In genomic region chr13:69394544-69394943, GRCm38 (mm10) we compare ENCODE assay signal across 26 mouse cellular contexts.
"Had no signal": no experiment of that assay in that cellular context is flagged by ENCODE, and none has a peak within 500 bp of the region (broad histone marks: within the 10 kb centered on the region; RNA-seq: fewer than 3 reads in every experiment).

No protein-coding gene starts in this region.

- H3K4me3 ChIP-seq: limb, embryonic 13.5 days; limb, embryonic 15.5 days; liver, embryonic 13.5 days; lung, embryonic 15.5 days; midbrain, embryonic 10.5 days; midbrain, embryonic 12.5 days; myocyte; neural tube, embryonic 13.5 days; neural tube, embryonic 15.5 days; stomach, embryonic 15.5 days had no signal

- H3K36me3 ChIP-seq: limb, embryonic 13.5 days; limb, embryonic 15.5 days; liver, embryonic 13.5 days; lung, embryonic 15.5 days; midbrain, embryonic 10.5 days; midbrain, embryonic 12.5 days; neural tube, embryonic 13.5 days; neural tube, embryonic 15.5 days; stomach, embryonic 15.5 days had no signal

- H3K9ac ChIP-seq: limb, embryonic 13.5 days; limb, embryonic 15.5 days; liver, embryonic 13.5 days; lung, embryonic 15.5 days; midbrain, embryonic 12.5 days; neural tube, embryonic 13.5 days; neural tube, embryonic 15.5 days; stomach, embryonic 15.5 days had no signal

- H3K4me2 ChIP-seq: limb, embryonic 13.5 days; limb, embryonic 15.5 days; liver, embryonic 13.5 days; lung, embryonic 15.5 days; midbrain, embryonic 12.5 days; neural tube, embryonic 13.5 days; neural tube, embryonic 15.5 days; stomach, embryonic 15.5 days had no signal

- H3K27me3 ChIP-seq: limb, embryonic 13.5 days; limb, embryonic 15.5 days; liver, embryonic 13.5 days; lung, embryonic 15.5 days; midbrain, embryonic 12.5 days; neural tube, embryonic 13.5 days; neural tube, embryonic 15.5 days; stomach, embryonic 15.5 days had no signal

- DNase-seq: liver, embryonic 13.5 days; lung, adult 18-20 months; lung, postnatal 14 days; lung, postnatal 36 days; midbrain, embryonic 14.5 days; retina, postnatal 1 day; right cerebral cortex, adult 18-20 months; right cerebral cortex, postnatal 25 days; right cerebral cortex, postnatal 4 days; spleen, adult 18-20 months; thymus, adult 2 months; thymus, postnatal 25 days; thymus, postnatal 4 days had no signal

- ATAC-seq: lung, postnatal 0 days; midbrain, embryonic 16.5 days had no signal

- H3K27ac ChIP-seq: limb, embryonic 13.5 days; limb, embryonic 15.5 days; liver, embryonic 13.5 days; lung, embryonic 15.5 days; macrophage; midbrain, embryonic 10.5 days; midbrain, embryonic 12.5 days; neural tube, embryonic 13.5 days; neural tube, embryonic 15.5 days; stomach, embryonic 15.5 days; stomach, postnatal 0 days had no signal

- H3K4me1 ChIP-seq: limb, embryonic 13.5 days; limb, embryonic 15.5 days; liver, embryonic 13.5 days; lung, embryonic 15.5 days; midbrain, embryonic 10.5 days; midbrain, embryonic 12.5 days; neural tube, embryonic 13.5 days; neural tube, embryonic 15.5 days; stomach, embryonic 15.5 days had no signal

- H3K9me3 ChIP-seq: limb, embryonic 15.5 days; liver, embryonic 13.5 days; lung, embryonic 15.5 days; midbrain, embryonic 10.5 days; midbrain, embryonic 12.5 days; neural tube, embryonic 13.5 days; neural tube, embryonic 15.5 days; stomach, embryonic 15.5 days had no signal
